Mouse (Mus musculus): ENCODE measurements around the gene Epb41. TPM values are rescaled to one million over a fixed set of nuclear protein-coding genes. Genes with fewer than 3 reads are reported as not detected.

Epb41 gene
- polyA plus RNA-seq, 1 experiment from 2014 or later, result 43.1 TPM

DNA sequence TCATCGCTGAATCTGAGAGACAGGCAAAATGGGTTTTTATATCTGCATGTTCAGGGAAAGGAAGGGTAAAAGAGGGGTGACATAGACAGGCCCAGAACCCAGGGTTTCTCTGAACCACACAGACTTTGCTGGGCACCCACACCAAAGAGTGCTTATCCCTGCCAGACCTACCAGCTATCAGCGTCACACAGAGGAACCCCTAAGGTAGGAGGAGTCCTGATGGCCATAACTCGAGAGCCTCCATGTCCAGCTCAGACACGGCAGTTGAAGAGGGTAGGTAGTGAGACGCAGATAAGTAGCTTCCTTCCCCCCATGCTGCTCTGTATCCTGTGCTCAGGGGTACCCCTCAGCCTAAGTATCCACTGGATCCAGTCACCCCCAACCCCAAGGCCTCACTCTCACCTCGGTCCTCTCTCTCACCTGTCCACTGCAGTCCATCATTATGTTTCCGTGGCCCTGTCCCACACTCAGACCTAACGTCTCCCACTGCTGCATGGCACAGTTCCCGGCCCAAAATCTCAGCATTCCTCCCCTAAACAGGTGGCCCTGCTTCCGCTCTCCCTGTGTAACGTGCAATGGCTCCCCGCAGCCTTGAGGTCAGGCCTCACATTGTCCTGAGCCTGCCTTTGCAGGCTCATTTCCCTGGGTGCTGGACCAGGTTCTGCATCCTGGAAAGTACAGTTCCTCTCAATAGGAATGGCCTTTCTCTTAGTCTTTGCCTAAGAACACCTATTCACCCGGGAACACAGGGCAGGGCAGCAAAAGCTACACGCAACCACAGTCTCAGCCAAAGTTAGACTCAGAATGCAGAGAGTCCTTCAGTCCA lies 7.8 kb downstream of the Epb41 start:
- Histone ChIP-seq H3K4me1 (ENCODE audit: control insufficient read depth, insufficient read depth, low read depth, low read length) (no peaks in the 10 kb centered on the region; the same call in 1 of the 2 replicates), H3K27me3 (replicated peaks; ENCODE audit: control insufficient read depth, insufficient read depth, low read length) (no peaks in the 10 kb centered on the region), H3K4me2 (ENCODE audit: low read length) (no peak overlapping the region), H3K36me3 (ENCODE audit: control insufficient read depth, insufficient read depth, low read length) (no peaks in the 10 kb centered on the region), H3K4me3 (ENCODE audit: low read length) (no peak overlapping the region), H3K9ac (ENCODE audit: low read depth, low read length) (no peak overlapping the region), H3K27ac (ENCODE audit: low read depth, low read length) (no peak overlapping the region), H3K9me3 (ENCODE audit: control insufficient read depth, low read length) (no peaks in the 10 kb centered on the region)
- 85% methylated on average over 14 of the region's 14 CpGs for WGBS
- ATAC-seq, result no peak

DNA sequence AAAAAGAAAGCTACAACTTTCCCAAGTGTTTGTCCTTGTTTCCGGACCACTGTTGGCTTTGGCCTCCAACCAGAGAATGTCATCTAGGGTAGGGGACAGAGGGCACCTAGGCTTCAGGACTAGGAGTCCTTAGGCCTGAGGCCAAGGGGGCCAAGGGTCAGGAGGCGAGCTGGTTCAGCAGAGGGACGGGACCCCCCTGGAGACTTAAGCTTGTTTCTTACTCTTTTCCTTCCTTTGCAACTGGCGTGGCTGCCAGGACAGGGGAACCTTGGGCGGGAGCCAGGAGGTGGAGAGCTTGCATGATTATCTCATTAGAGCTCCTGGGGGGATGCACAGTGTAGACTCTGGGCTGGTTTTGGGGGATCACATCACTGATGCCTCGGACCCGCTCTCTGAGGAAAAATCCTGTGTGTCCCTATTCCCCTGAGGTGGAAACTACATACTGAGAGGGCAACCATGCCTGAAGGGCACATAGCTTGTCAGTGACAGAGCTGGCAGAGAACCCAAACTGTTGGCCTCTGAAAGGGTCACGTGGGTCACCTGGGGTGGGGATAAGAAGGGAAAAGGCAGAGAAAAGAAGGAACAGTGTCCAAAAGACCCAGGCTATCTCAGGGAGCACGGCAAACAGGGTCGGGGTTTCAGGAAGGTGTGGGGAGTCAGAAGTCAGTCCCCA lies 8.9 kb downstream of the Epb41 start:
- WGBS, result 55% methylated on average over 10 of the region's 10 CpGs
- Histone ChIP-seq H3K27me3 (replicated peaks; ENCODE audit: control insufficient read depth, insufficient read depth, low read length) (no peaks in the 10 kb centered on the region), H3K4me2 (ENCODE audit: low read length) (no peak overlapping the region), H3K36me3 (ENCODE audit: control insufficient read depth, insufficient read depth, low read length) (no peaks in the 10 kb centered on the region), H3K4me1 (ENCODE audit: control insufficient read depth, insufficient read depth, low read depth, low read length) (no peaks in the 10 kb centered on the region; the same call in 1 of the 2 replicates), H3K4me3 (ENCODE audit: low read length) (no peak overlapping the region), H3K9ac (ENCODE audit: low read depth, low read length) (no peak overlapping the region), H3K27ac (ENCODE audit: low read depth, low read length) (no peak overlapping the region), H3K9me3 (ENCODE audit: control insufficient read depth, low read length) (no peaks in the 10 kb centered on the region)
- no peak for ATAC-seq

DNA sequence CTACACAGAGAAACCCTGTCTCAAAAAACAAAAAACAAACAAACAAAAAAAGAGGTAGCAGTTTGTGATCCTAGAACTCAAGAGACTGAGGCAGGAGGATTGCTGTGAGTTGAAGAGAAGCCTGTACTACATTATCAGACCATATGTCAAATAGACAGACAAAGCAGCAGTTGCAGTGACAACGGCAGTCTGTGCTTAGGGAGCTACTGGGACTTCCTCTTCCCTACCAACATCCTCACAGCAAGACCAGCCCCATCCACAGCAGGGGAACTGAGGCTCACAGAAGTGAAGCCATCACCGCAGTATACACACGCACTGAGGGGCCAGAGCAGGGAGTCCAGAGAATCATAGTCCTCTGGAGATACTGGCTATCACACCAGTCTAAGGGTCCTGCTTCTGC lies 9.5 kb downstream of the Epb41 start:
- H3K27ac ChIP-seq (ENCODE audit: low read depth, low read length), result no peak overlapping the region
- no peak overlapping the region for H3K4me2 ChIP-seq (ENCODE audit: low read length)
- no peak overlapping the region for H3K9ac ChIP-seq (ENCODE audit: low read depth, low read length)
- H3K36me3 ChIP-seq (ENCODE audit: control insufficient read depth, insufficient read depth, low read length), result no peaks in the 10 kb centered on the region
- WGBS, result 55% methylated on average over 3 of the region's 3 CpGs
- no peak for ATAC-seq
- H3K9me3 ChIP-seq (ENCODE audit: control insufficient read depth, low read length), result no peaks in the 10 kb centered on the region
- H3K4me1 ChIP-seq (ENCODE audit: control insufficient read depth, insufficient read depth, low read depth, low read length), result no peaks in the 10 kb centered on the region; the same call in 1 of the 2 replicates
- H3K27me3 ChIP-seq (replicated peaks; ENCODE audit: control insufficient read depth, insufficient read depth, low read length), result no peaks in the 10 kb centered on the region
- no peak overlapping the region for H3K4me3 ChIP-seq (ENCODE audit: low read length)

DNA sequence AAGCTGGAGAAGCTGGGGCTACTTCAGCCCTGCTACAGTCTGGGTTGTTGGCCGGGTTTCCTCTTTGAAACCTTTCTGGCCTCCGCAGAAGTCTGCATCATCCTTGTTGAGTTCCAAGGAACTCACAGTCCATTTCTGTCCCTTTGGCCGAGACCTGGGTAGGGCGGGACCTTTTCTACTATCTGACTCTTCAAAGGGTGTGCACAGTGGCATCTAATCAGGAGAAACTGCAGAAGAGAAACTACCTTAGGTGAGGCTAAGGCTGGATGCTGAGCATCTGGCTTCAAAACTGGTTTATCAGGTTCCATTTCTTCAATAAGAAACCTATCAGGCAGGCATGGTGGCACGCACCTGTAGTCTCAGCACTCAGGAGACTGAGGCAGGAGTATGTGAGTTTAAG lies 10.6 kb downstream of the Epb41 start:
- no peak overlapping the region for H3K27ac ChIP-seq (ENCODE audit: low read depth, low read length)
- H3K9ac ChIP-seq (ENCODE audit: low read depth, low read length), result no peak overlapping the region
- no peak overlapping the region for H3K4me2 ChIP-seq (ENCODE audit: low read length)
- 93% methylated on average over 5 of the region's 5 CpGs for WGBS
- no peak for ATAC-seq
- no peaks in the 10 kb centered on the region; the same call in 1 of the 2 replicates for H3K4me1 ChIP-seq (ENCODE audit: control insufficient read depth, insufficient read depth, low read depth, low read length)
- no peak overlapping the region for H3K4me3 ChIP-seq (ENCODE audit: low read length)
- no peaks in the 10 kb centered on the region for H3K9me3 ChIP-seq (ENCODE audit: control insufficient read depth, low read length)
- no peaks in the 10 kb centered on the region for H3K36me3 ChIP-seq (ENCODE audit: control insufficient read depth, insufficient read depth, low read length)
- no peaks in the 10 kb centered on the region for H3K27me3 ChIP-seq (replicated peaks; ENCODE audit: control insufficient read depth, insufficient read depth, low read length)

DNA sequence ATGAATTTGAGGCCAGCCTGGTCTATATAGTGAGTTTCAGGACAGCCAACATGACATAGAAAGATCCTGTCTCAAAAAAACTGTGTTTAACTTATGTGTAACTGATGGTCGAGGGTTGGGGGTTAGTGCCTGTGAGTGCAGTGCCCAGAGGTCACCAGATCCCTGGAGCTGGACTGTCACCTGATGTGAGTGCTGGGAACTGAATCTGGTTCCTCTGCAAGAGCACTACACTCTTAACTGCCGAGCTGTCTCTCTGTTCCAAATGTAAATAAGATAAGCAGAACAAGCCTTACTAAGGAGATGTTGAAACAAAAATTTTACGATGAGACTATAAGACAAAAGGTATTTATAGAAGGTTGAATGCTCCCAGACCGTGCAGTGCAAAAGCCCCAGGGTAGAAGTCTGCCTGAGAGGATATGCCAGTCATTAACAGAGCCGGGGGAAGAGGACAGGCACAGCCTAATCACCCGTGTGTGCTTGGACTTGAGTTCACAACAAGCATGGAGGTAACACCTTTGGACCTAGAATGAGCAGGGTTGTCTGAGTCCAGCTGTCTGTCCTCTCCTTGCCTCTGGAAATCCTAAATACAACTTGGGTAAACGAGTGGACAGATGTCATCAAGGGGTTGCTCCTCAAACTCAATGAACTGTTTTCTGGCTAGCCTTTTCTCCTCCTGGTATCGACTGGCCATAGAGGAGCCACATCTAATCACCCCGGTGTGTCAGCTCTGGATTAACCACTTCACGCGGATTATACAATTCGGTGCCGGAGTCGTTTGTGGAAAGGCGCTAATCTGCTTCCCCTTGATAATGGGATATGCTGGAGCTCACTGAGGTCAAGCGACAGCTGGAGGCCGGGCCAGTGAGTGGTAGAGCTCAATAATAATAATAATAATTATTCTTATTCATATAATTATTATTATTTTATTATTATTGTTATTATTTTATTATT lies 11.9 kb downstream of the Epb41 start:
- Histone ChIP-seq H3K27me3 (replicated peaks; ENCODE audit: control insufficient read depth, insufficient read depth, low read length) (no peaks in the 10 kb centered on the region), H3K4me2 (ENCODE audit: low read length) (no peak overlapping the region), H3K27ac (ENCODE audit: low read depth, low read length) (no peak overlapping the region), H3K4me1 (ENCODE audit: control insufficient read depth, insufficient read depth, low read depth, low read length) (no peaks in the 10 kb centered on the region; the same call in 1 of the 2 replicates), H3K4me3 (ENCODE audit: low read length) (no peak overlapping the region), H3K9ac (ENCODE audit: low read depth, low read length) (no peak overlapping the region), H3K9me3 (ENCODE audit: control insufficient read depth, low read length) (no peaks in the 10 kb centered on the region), H3K36me3 (ENCODE audit: control insufficient read depth, insufficient read depth, low read length) (no peaks in the 10 kb centered on the region)
- 82% methylated on average over 17 of the region's 17 CpGs for WGBS
- no peak for ATAC-seq

DNA sequence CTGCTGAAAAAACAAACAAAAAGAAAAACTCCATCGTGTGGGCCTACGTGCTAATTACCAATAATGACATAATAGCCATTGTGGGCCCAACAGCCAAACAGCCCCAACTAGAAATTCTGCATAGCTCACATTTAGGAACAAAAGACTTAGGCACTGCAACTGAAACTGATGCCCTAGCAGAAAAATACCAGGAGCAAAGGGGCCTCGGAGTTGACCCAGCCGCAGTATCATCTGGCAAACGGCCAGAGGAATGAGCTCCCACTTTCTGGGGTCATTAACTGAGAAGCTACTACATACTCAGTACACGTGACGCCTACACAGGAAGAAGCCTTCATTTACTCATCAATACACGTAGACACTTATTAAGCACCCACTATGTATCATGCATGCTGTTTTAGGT lies 12.8 kb downstream of the Epb41 start:
- no peaks in the 10 kb centered on the region for H3K36me3 ChIP-seq (ENCODE audit: control insufficient read depth, insufficient read depth, low read length)
- no peaks in the 10 kb centered on the region for H3K27me3 ChIP-seq (replicated peaks; ENCODE audit: control insufficient read depth, insufficient read depth, low read length)
- no peak overlapping the region for H3K9ac ChIP-seq (ENCODE audit: low read depth, low read length)
- no peaks in the 10 kb centered on the region for H3K9me3 ChIP-seq (ENCODE audit: control insufficient read depth, low read length)
- no peak for ATAC-seq
- 69% methylated on average over 8 of the region's 8 CpGs for WGBS
- H3K27ac ChIP-seq (ENCODE audit: low read depth, low read length), result no peak overlapping the region
- no peak overlapping the region for H3K4me2 ChIP-seq (ENCODE audit: low read length)
- no peaks in the 10 kb centered on the region; the same call in 1 of the 2 replicates for H3K4me1 ChIP-seq (ENCODE audit: control insufficient read depth, insufficient read depth, low read depth, low read length)
- H3K4me3 ChIP-seq (ENCODE audit: low read length), result no peak overlapping the region

DNA sequence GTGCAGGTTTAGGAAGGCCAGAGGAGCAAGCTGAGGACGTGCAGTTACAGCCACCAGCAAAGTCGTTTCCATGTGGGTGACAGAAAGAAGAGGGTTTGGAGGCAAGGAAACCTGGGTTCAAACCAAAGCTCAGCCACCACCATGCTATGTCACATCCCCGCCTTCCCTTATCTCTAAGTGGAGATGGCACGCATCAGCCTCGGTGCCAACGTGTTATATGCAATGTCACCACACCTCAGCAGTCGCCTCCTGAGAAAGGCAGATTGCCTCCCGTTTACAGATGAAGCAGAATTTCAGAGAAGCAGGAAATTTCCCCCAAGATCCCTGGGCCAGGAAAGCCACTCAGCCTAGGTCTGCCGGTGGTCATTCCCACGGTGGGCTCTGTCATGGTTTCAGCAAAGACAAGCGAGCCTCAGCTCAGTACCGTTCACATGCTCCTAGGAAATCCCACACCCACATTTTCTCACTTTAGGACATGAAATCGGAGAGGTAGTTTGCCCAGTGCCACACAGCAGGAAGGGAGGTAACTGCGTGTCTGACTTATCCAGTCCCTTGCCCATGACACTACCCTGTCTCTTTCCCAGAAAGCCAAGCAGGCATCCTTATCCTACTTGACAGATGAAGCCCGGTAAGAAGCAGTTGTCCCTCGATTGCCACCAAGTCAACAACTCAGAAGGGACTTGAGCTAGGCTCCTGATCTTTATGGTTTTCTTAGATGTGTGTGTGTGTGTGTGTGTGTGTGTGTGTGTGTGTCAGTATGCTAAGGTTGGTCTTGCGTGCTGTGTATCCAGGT lies 14.9 kb downstream of the Epb41 start:
- Histone ChIP-seq H3K27ac (ENCODE audit: low read depth, low read length) (no peak overlapping the region), H3K4me2 (ENCODE audit: low read length) (no peak overlapping the region), H3K4me3 (ENCODE audit: low read length) (no peak overlapping the region), H3K9me3 (ENCODE audit: control insufficient read depth, low read length) (no peaks in the 10 kb centered on the region), H3K27me3 (replicated peaks; ENCODE audit: control insufficient read depth, insufficient read depth, low read length) (no peaks in the 10 kb centered on the region), H3K36me3 (ENCODE audit: control insufficient read depth, insufficient read depth, low read length) (no peaks in the 10 kb centered on the region), H3K9ac (ENCODE audit: low read depth, low read length) (no peak overlapping the region), H3K4me1 (ENCODE audit: control insufficient read depth, insufficient read depth, low read depth, low read length) (no peaks in the 10 kb centered on the region)
- 71% methylated on average over 17 of the region's 17 CpGs for WGBS
- no peak for ATAC-seq

DNA sequence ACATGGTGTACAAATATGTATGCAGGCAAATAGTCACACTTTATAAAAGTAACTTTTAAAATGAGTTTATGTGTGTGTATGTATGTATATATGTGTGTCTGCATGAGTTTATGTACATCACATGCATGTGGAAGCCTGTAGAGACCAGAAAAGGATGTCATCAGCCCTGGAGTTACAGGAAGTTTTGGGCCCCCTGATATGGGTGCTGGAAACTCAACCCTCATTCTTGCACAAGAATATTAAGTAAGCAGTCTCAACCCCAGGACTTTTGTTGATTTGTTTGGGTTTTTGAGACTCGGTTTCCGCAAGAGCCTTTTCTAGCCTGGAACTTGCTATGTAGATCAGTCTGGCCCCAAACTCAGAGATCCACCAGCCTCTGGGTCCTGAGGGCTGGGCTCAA lies 15.6 kb downstream of the Epb41 start:
- 96% methylated on average over 2 of the region's 2 CpGs for WGBS
- no peaks in the 10 kb centered on the region for H3K9me3 ChIP-seq (ENCODE audit: control insufficient read depth, low read length)
- no peaks in the 10 kb centered on the region for H3K4me1 ChIP-seq (ENCODE audit: control insufficient read depth, insufficient read depth, low read depth, low read length)
- no peak for ATAC-seq
- no peak overlapping the region for H3K4me3 ChIP-seq (ENCODE audit: low read length)
- H3K4me2 ChIP-seq (ENCODE audit: low read length), result no peak overlapping the region
- no peak overlapping the region for H3K27ac ChIP-seq (ENCODE audit: low read depth, low read length)
- H3K36me3 ChIP-seq (ENCODE audit: control insufficient read depth, insufficient read depth, low read length), result no peaks in the 10 kb centered on the region
- H3K27me3 ChIP-seq (replicated peaks; ENCODE audit: control insufficient read depth, insufficient read depth, low read length), result no peaks in the 10 kb centered on the region
- H3K9ac ChIP-seq (ENCODE audit: low read depth, low read length), result no peak overlapping the region

Measured in hindbrain, embryonic 16.5 days (tissue).